Mouse (Mus musculus) myocyte (in vitro differentiated cells): ENCODE measurements around the gene Timmdc1.

Source experiments
- E2F4 ChIP-seq: IDR thresholded peaks from one replicate; pipeline ENCODE4 v1.6.1; 2011; ENCODE audit warnings: mild to moderate bottlenecking, control low read depth, moderate library complexity; ENCODE audit not compliant: insufficient read depth
- MAX ChIP-seq: IDR thresholded peaks from one replicate; pipeline ENCODE4 v1.6.1; 2011; ENCODE audit warnings: low read depth, mild to moderate bottlenecking, control low read depth
- MYOG ChIP-seq, 3 experiments: IDR thresholded peaks; one replicate each; pipeline ENCODE4 v1.6.1; 2011; ENCODE audit warnings: control low read depth in 2 of 3, low read depth in 2 of 3, mild to moderate bottlenecking in 2 of 3; ENCODE audit not compliant: insufficient read length in 2 of 3, control insufficient read depth in 1 of 3, insufficient read depth in 1 of 3
- POLR2A ChIP-seq: IDR thresholded peaks from one replicate; pipeline ENCODE4 v1.6.1; 2011; ENCODE audit warnings: low read depth, mild to moderate bottlenecking, control low read depth, moderate library complexity; ENCODE audit not compliant: insufficient read length
- POLR2AphosphoS2 ChIP-seq: IDR thresholded peaks from one replicate; pipeline ENCODE4 v1.6.1; 2011; ENCODE audit warnings: low read depth, control low read depth; ENCODE audit not compliant: insufficient read length
- SRF ChIP-seq: IDR thresholded peaks from one replicate; pipeline ENCODE4 v1.6.1; 2011; ENCODE audit warnings: low read depth; ENCODE audit not compliant: control insufficient read depth, insufficient read length
- TCF12 ChIP-seq: IDR thresholded peaks from one replicate; pipeline ENCODE4 v1.6.1; 2011; ENCODE audit warnings: mild to moderate bottlenecking, control low read depth; ENCODE audit not compliant: poor library complexity, insufficient read depth, severe bottlenecking
- USF1 ChIP-seq: IDR thresholded peaks from one replicate; pipeline ENCODE4 v1.6.1; 2011; ENCODE audit warnings: low read depth, mild to moderate bottlenecking, control low read depth, moderate library complexity

GRCm38 (mm10) chr16:38456812-38457567 is 65.5 kb downstream of the Timmdc1 start:
- TF ChIP-seq TCF12 = no peak
- TF ChIP-seq MAX = no peak
- TF ChIP-seq POLR2A = no peak
- no peak for TF ChIP-seq E2F4
- TF ChIP-seq MYOG (IDR thresholded peaks at IDR 0.05; ENCODE audit: control insufficient read depth in 1 of 3, insufficient read depth in 1 of 3, insufficient read length in 2 of 3, low read depth in 2 of 3) = no peak
- TF ChIP-seq POLR2AphosphoS2 = no peak
- no peak for TF ChIP-seq USF1
- no peak for TF ChIP-seq SRF
